Mouse (Mus musculus) heart, adult 2 months (tissue): ENCODE data around the gene Sfrp4. TPM values are rescaled to one million over a fixed set of nuclear protein-coding genes. Genes with fewer than 3 reads are reported as not detected.

Experiments
- DNase-seq, 2 experiments: peaks; one replicate each; pipeline ENCODE4 v3.0.0; 2021
- H3K27ac ChIP-seq: fragments of 200-600 bp; 2 replicates; pipeline ENCODE4 v1.8.1; 2022
- H3K27me3 ChIP-seq: fragments of 200-500 bp; 2 replicates; pipeline ENCODE4 v1.6.1; 2012; ENCODE audit warnings: mild to moderate bottlenecking, low read length, inconsistent platforms, mixed read lengths; ENCODE audit not compliant: control insufficient read depth, insufficient read depth
- H3K36me3 ChIP-seq: fragments of 200-500 bp; 2 replicates; pipeline ENCODE4 v1.6.1; 2012; ENCODE audit warnings: low read length, inconsistent platforms; ENCODE audit not compliant: control insufficient read depth, insufficient read depth
- H3K4me1 ChIP-seq: fragments of 200-500 bp; 2 replicates; pipeline ENCODE4 v1.6.1; 2011; ENCODE audit warnings: low read length; ENCODE audit not compliant: control insufficient read depth, insufficient read depth
- H3K4me3 ChIP-seq: fragments of 200-600 bp; 2 replicates; pipeline ENCODE4 v1.8.1; 2022
- H3K79me2 ChIP-seq: fragments of 200-500 bp; replicated peaks from 2 replicates; pipeline ENCODE4 v1.6.1; 2012; ENCODE audit warnings: mild to moderate bottlenecking, inconsistent platforms, low read length, moderate library complexity, mixed read lengths; ENCODE audit not compliant: control insufficient read depth, insufficient read depth
- H3K9ac ChIP-seq: fragments of 200-500 bp; 2 replicates; pipeline ENCODE4 v1.6.1; 2012; ENCODE audit warnings: low read depth, mild to moderate bottlenecking, control low read depth, inconsistent platforms, low read length, mixed read lengths
- CTCF ChIP-seq: fragments of 200-600 bp; IDR thresholded peaks from 2 replicates; pipeline ENCODE4 v1.8.1; 2022; ENCODE audit warnings: antibody characterized with exemption, mild to moderate bottlenecking, moderate library complexity
- EP300 ChIP-seq: fragments of 200-500 bp; IDR thresholded peaks from 2 replicates; pipeline ENCODE4 v1.6.1; 2011; ENCODE audit warnings: low read depth, low read length, control low read depth; ENCODE audit not compliant: insufficient read depth
- POLR2A ChIP-seq: fragments of 200-500 bp; IDR thresholded peaks from 2 replicates; pipeline ENCODE4 v1.6.1; 2011; ENCODE audit warnings: mild to moderate bottlenecking, low read depth, low read length, control low read depth; ENCODE audit not compliant: insufficient read depth
- WGBS: fragments of 180-500 bp; shearing (Covaris S2); methylation state at CpG from one replicate; pipeline ENCODE4 v1.1.7; 2018; 5-methylcytosine and 5-hydroxymethylcytosine counted together
- intact Hi-C: fragments of 180-260 bp; cut with DNase I; formaldehyde crosslinking; loops from one replicate; pipeline ENCODE4 v1.15.1; 2025
- polyA plus RNA-seq: library from polyadenylated mRNA; depleted of rRNA; stranded (reverse); fragments of >200 nt; gene quantifications from 2 replicates; pipeline ENCODE4 v1.2.3, GENCODE M21; 2012
- total RNA-seq, 2 experiments: library from RNA; stranded (reverse); gene quantifications; 2 replicates each; pipeline ENCODE4 v1.2.3; 2021

Gene Sfrp4
- total and polyA plus RNA-seq, 3 experiments: 0.31 to 1.3 (median 0.32) TPM

- Histone ChIP-seq H3K4me1 (no peaks in the 10 kb centered on the region), H3K9ac (no peak overlapping the region), H3K4me3 (no peak overlapping the region), H3K27me3 (no peaks in the 10 kb centered on the region), H3K79me2 (no peaks in the 10 kb centered on the region), H3K36me3 (no peaks in the 10 kb centered on the region), H3K27ac (no peak overlapping the region)
- TF ChIP-seq POLR2A (no peak), EP300 (no peak), CTCF (no peak)
- DNase-seq: no peak
- intact Hi-C loops: no loop called here
- 53% methylated on average over 1 of the region's 1 CpGs for WGBS
These were observed 20.6 kb downstream of the Sfrp4 start for GRCm38 (mm10) chr13:19643519-19643918.

GRCm38 (mm10) chr13:19644225-19644624 is 21.3 kb downstream of the Sfrp4 start:
- no peaks in the 10 kb centered on the region for H3K27me3 ChIP-seq
- H3K36me3 ChIP-seq: no peaks in the 10 kb centered on the region
- intact Hi-C loops: no loop called here
- H3K4me3 ChIP-seq: no peak overlapping the region
- no peak overlapping the region for H3K27ac ChIP-seq
- TF ChIP-seq CTCF: peak; percentile 47
- TF ChIP-seq POLR2A: no peak
- H3K4me1 ChIP-seq: no peaks in the 10 kb centered on the region
- WGBS: 69% methylated on average over 2 of the region's 2 CpGs
- no peak overlapping the region for H3K9ac ChIP-seq
- no peak for DNase-seq
- H3K79me2 ChIP-seq: no peaks in the 10 kb centered on the region

- WGBS: 86% methylated on average over 2 of the region's 2 CpGs
- Histone ChIP-seq H3K4me1 (no peaks in the 10 kb centered on the region), H3K36me3 (no peaks in the 10 kb centered on the region), H3K79me2 (no peaks in the 10 kb centered on the region), H3K27me3 (no peaks in the 10 kb centered on the region), H3K9ac (no peak overlapping the region), H3K27ac (no peak overlapping the region), H3K4me3 (no peak overlapping the region)
- TF ChIP-seq EP300 (no peak), POLR2A (no peak), CTCF (no peak)
- DNase-seq: no peak
- intact Hi-C loops: no loop called here
These were observed 26.9 kb downstream of the Sfrp4 start for GRCm38 (mm10) chr13:19649824-19650223.

GRCm38 (mm10) chr13:19652405-19652804 is 29.5 kb downstream of the Sfrp4 start:
- Histone ChIP-seq H3K4me1 (no peaks in the 10 kb centered on the region), H3K27ac (no peak overlapping the region), H3K27me3 (no peaks in the 10 kb centered on the region), H3K4me3 (no peak overlapping the region), H3K36me3 (no peaks in the 10 kb centered on the region), H3K79me2 (no peaks in the 10 kb centered on the region), H3K9ac (no peak overlapping the region)
- intact Hi-C loops: no loop called here
- 84% methylated on average over 2 of the region's 2 CpGs for WGBS
- TF ChIP-seq EP300: no peak
- no peak for TF ChIP-seq CTCF
- TF ChIP-seq POLR2A: no peak
- no peak for DNase-seq

- no peaks in the 10 kb centered on the region for H3K79me2 ChIP-seq
- H3K36me3 ChIP-seq: no peaks in the 10 kb centered on the region
- H3K9ac ChIP-seq: no peak overlapping the region
- 86% methylated on average over 4 of the region's 4 CpGs for WGBS
- no peak for DNase-seq
- H3K4me3 ChIP-seq: no peak overlapping the region
- no peaks in the 10 kb centered on the region for H3K27me3 ChIP-seq
- TF ChIP-seq EP300 (no peak), CTCF (no peak), POLR2A (no peak)
- H3K4me1 ChIP-seq: no peaks in the 10 kb centered on the region
- intact Hi-C loops: no loop called here
- H3K27ac ChIP-seq: no peak overlapping the region
These were observed 45.6 kb downstream of the Sfrp4 start for GRCm38 (mm10) chr13:19668355-19669140.

GRCm38 (mm10) chr13:19674025-19674424 is 51.1 kb downstream of the Sfrp4 start:
- Histone ChIP-seq H3K27me3 (no peaks in the 10 kb centered on the region), H3K36me3 (no peaks in the 10 kb centered on the region), H3K4me3 (no peak overlapping the region), H3K79me2 (no peaks in the 10 kb centered on the region), H3K4me1 (no peaks in the 10 kb centered on the region), H3K27ac (no peak overlapping the region), H3K9ac (no peak overlapping the region)
- 60% methylated on average over 3 of the region's 3 CpGs for WGBS
- intact Hi-C loops: no loop called here
- no peak for DNase-seq
- TF ChIP-seq POLR2A (no peak), CTCF (no peak), EP300 (no peak)
